Mouse (Mus musculus) heart, embryonic 16.5 days (tissue): ENCODE measurements at regions not wholly inside any gene's neighbourhood (a gene's known extent, or its start where the extent isn't known, plus 50 kb on each side); places are given as distances from the start of the nearest gene placed in this dataset.

Experiments
- ATAC-seq: fragments of 200-750 bp; cut with Nextera tagmentation; replicated peaks from 2 replicates; pipeline ENCODE4 v1.8.0; 2017; ENCODE audit warnings: moderate number of reproducible peaks; ENCODE audit not compliant: insufficient read depth, low FRiP score; ENCODE audit errors: extremely low read depth
- H3K27ac ChIP-seq: fragments of 300-500 bp; sonication (generic); 2 replicates; pipeline ENCODE4 v1.5.1; 2014; ENCODE audit warnings: mild to moderate bottlenecking, low read length, control low read depth, moderate library complexity
- H3K27me3 ChIP-seq: fragments of 300-500 bp; sonication (generic); 2 replicates; pipeline ENCODE4 v1.6.1; 2014; ENCODE audit warnings: low read length, mixed read lengths; ENCODE audit not compliant: control insufficient read depth, insufficient read depth
- H3K36me3 ChIP-seq: fragments of 300-500 bp; sonication (generic); 2 replicates; pipeline ENCODE4 v1.6.1; 2014; ENCODE audit not compliant: control insufficient read depth, insufficient read depth
- H3K4me1 ChIP-seq: fragments of 300-500 bp; sonication (generic); 2 replicates; pipeline ENCODE4 v1.6.1; 2014; ENCODE audit warnings: low read length, mixed read lengths; ENCODE audit not compliant: control insufficient read depth, insufficient read depth
- H3K4me2 ChIP-seq: fragments of 300-500 bp; sonication (generic); 2 replicates; pipeline ENCODE4 v1.6.1; 2014; ENCODE audit warnings: low read depth, mild to moderate bottlenecking, control low read depth, low read length
- H3K4me3 ChIP-seq: fragments of 300-500 bp; sonication (generic); 2 replicates; pipeline ENCODE4 v1.5.1; 2014; ENCODE audit warnings: mild to moderate bottlenecking, control low read depth, low read length
- H3K9ac ChIP-seq: fragments of 300-500 bp; sonication (generic); 2 replicates; pipeline ENCODE4 v1.6.1; 2014; ENCODE audit warnings: low read length, control low read depth
- H3K9me3 ChIP-seq: fragments of 300-500 bp; sonication (generic); replicated peaks from 2 replicates; pipeline ENCODE4 v1.6.1; 2016; ENCODE audit warnings: low read length; ENCODE audit not compliant: control insufficient read depth
- WGBS: fragments of 180-500 bp; shearing (Covaris S2); extraction: QIAGEN DNeasy Blood & Tissue Kit; methylation state at CpG from one replicate; pipeline ENCODE4 v1.1.7; 2014; 5-methylcytosine and 5-hydroxymethylcytosine counted together

DNA sequence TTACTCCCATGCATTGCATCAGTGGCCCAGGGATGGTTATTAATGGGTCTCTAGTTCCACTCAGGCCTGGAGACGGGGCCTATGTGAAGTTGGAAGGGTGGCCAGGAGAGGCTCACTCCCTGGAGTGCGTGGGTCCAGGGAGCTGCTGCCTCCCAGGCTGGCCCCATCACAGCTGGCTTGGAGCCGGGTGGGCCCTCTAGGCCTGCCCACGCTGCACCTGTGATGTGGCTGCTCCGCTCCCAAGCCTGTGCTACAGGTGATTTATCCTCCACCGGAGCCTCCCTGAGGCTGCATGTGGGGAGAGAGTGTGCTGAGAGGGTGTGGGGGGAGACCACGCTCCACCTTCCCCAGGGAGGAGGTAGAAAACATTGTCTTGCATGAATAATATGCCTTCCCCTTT, 476.3 kb downstream of the Ccdc171 start:
- WGBS = 82% methylated on average over 7 of the region's 7 CpGs
- Histone ChIP-seq H3K9ac (no peak overlapping the region), H3K4me3 (no peak overlapping the region), H3K4me2 (no peak overlapping the region), H3K27ac (no peak overlapping the region), H3K27me3 (no peaks in the 10 kb centered on the region), H3K4me1 (no peaks in the 10 kb centered on the region), H3K9me3 (no peaks in the 10 kb centered on the region), H3K36me3 (no peaks in the 10 kb centered on the region)
- no peak for ATAC-seq

DNA sequence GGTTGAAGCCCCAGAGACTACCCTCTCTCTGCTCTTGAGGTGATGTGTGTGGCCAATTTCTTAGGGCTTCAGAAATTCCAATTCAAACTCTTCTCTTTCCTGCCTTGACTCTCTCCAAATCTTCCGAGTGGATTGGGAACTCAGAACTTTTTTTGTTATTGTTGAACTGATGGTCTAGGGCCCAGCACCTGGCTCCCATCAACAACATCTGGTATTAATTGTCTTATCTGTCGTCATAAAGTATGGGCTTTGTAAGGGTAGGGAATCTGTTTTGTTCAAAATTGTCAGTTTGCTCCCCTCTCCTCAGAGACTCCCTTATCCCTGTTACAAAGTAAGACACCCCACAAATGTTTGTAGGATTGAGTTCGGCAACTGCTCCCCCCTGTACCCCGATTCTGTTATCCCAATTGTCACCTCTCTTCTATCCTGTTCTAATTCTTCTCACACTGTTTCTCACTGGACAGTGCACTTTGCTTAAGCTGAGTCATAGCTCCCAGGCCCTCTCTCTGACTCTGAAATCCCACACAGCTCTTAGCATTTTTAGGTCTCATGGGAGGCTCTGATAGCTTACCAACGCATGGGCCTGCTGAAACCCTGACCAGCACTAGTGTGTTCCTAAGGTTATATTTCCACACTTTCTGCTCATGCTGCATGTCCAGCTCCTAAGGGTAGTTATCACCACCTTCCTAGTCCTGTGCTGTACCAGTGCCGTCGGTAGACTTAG, 478.9 kb downstream of the Ccdc171 start:
- Histone ChIP-seq H3K9me3 (no peaks in the 10 kb centered on the region; the same call in 1 of the 2 replicates), H3K36me3 (no peaks in the 10 kb centered on the region), H3K4me2 (no peak overlapping the region), H3K27ac (no peak overlapping the region), H3K9ac (no peak overlapping the region), H3K27me3 (no peaks in the 10 kb centered on the region), H3K4me3 (no peak overlapping the region), H3K4me1 (no peaks in the 10 kb centered on the region)
- ATAC-seq = no peak
- WGBS = 69% methylated on average over 7 of the region's 7 CpGs

DNA sequence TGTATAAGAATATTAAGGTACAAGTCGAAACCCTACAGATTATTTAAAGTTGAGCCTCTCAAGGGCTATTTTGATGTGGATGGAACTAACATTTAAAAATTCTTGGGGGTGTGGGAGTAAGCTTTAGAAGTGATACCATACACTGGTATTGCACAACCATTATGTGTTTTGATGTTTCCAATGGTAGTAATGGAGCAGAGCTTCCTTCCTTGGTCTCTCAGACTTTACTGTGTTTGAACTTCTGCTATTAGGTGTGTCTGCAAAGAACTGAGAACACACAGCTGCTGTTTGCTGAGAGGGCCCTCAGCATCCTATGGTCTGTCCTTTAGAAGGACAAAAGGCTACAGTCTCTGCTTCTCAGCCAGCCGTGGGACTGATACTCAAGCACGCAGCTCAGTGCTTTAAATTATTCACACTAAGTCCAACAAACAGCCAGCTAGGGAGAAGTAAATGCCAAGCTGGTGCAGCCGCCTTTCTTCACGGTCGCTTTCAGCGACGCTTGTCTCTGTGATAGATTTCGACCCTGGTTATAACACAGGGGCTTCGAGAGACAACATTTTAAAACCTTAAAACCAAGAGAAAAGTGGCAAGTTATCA, 479.5 kb downstream of the Ccdc171 start:
- Histone ChIP-seq H3K4me1 (no peaks in the 10 kb centered on the region), H3K4me3 (no peak overlapping the region), H3K36me3 (no peaks in the 10 kb centered on the region), H3K4me2 (no peak overlapping the region), H3K9ac (no peak overlapping the region), H3K9me3 (no peaks in the 10 kb centered on the region; the same call in 1 of the 2 replicates), H3K27ac (no peak overlapping the region), H3K27me3 (no peaks in the 10 kb centered on the region)
- 76% methylated on average over 10 of the region's 10 CpGs for WGBS
- no peak for ATAC-seq

GRCm38 (mm10) chr4:84011941-84012340, 486.6 kb downstream of the Ccdc171 start:
- Histone ChIP-seq H3K9ac (no peak overlapping the region), H3K9me3 (no peaks in the 10 kb centered on the region; the same call in 1 of the 2 replicates), H3K4me3 (no peak overlapping the region), H3K27ac (no peak overlapping the region), H3K27me3 (no peaks in the 10 kb centered on the region), H3K4me2 (no peak overlapping the region), H3K36me3 (no peaks in the 10 kb centered on the region), H3K4me1 (peaks cover 14% of the 10 kb centered on the region)
- no peak for ATAC-seq
- 97% methylated on average over 6 of the region's 6 CpGs for WGBS

DNA sequence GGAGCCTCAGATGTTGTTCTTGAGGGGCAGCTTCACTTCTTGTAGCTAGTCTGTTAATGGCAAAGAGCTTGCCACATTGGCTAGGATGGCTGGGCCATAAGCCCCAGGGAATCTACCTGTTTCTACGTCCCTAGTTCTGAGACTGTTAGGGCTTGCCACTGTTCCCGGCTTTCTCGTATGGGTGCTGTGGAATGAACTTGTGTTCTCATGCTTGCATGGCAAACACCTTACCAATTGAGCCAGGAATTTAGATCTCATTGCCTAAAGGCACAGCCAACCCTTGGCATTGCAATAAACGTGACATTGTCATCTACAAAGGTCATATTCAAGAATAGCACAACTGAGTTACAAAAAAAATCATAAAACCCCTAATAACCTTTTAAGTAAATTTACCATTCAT, 489.8 kb downstream of the Ccdc171 start:
- Histone ChIP-seq H3K4me1 (peaks cover 20% of the 10 kb centered on the region), H3K4me2 (peak overlapping the region; percentile 24; the same call in 1 of the 2 replicates), H3K36me3 (no peaks in the 10 kb centered on the region), H3K27ac (peak overlapping the region; percentile 84), H3K27me3 (no peaks in the 10 kb centered on the region), H3K4me3 (no peak overlapping the region), H3K9ac (no peak overlapping the region), H3K9me3 (no peaks in the 10 kb centered on the region)
- WGBS = 82% methylated on average over 4 of the region's 4 CpGs
- ATAC-seq = no peak

DNA sequence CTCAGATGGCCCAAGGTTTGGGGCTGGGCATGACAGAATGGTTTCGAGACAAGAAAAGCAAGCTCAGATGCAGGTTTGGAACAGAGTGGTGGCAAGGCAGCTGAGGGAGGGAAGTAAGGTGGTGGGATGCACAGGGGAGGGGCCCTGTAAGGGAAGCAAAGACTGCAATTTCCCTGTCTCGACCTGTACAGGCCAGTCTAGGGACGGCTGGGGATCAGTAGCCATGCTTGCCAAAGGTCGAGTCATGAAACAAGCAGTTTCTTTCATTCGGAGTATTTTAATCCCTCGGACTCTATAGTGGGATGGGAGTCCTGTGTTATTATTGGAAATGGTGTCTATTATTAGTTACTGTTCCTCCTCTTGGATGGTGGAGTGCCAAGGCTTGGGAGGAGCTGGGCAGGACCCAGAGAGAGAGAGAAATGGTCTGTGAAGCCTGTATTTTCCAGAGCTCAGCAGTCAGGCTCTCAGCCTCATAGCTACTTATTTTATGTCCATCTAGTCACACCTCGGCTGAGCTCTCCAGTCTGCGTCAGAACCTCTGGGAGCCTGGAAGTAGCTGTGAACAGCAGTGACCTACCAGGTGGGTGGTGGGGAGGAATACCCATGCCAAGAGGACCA, 490.3 kb downstream of the Ccdc171 start:
- 32% methylated on average over 8 of the region's 8 CpGs for WGBS
- no peak overlapping the region for H3K4me3 ChIP-seq
- peak; percentile 63 for ATAC-seq
- no peaks in the 10 kb centered on the region for H3K9me3 ChIP-seq
- H3K27me3 ChIP-seq = no peaks in the 10 kb centered on the region
- H3K4me2 ChIP-seq = peak overlapping the region; percentile 34
- H3K36me3 ChIP-seq = no peaks in the 10 kb centered on the region
- H3K9ac ChIP-seq = no peak overlapping the region
- peaks cover 20% of the 10 kb centered on the region for H3K4me1 ChIP-seq
- peak overlapping the region; percentile 84 for H3K27ac ChIP-seq

DNA sequence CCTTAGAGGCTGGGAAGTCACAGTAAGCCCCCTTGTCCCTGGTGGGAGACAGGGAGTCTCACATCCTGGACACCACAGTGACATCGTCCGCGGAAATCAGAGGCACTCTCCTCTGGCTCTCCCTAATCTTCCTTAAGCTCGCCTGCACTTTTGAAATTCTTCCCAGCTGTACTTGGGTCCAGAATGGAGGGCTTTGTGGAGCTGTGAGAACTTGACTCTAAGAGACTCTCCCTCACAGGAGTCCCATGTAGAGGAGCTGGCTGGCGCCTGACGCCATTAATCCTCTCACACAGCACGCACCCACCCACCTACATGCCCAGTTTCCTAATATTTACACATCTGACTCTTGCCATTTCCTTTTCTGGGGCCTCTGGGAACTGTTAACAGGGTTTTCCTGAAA, 492.8 kb downstream of the Ccdc171 start:
- no peaks in the 10 kb centered on the region for H3K9me3 ChIP-seq
- no peak overlapping the region for H3K4me2 ChIP-seq
- no peak for ATAC-seq
- no peak overlapping the region for H3K9ac ChIP-seq
- H3K27me3 ChIP-seq = no peaks in the 10 kb centered on the region
- 62% methylated on average over 7 of the region's 7 CpGs for WGBS
- H3K4me3 ChIP-seq = no peak overlapping the region
- peaks cover 26% of the 10 kb centered on the region for H3K4me1 ChIP-seq
- H3K27ac ChIP-seq = peak overlapping the region; percentile 40; the same call in 1 of the 2 replicates
- H3K36me3 ChIP-seq = no peaks in the 10 kb centered on the region

DNA sequence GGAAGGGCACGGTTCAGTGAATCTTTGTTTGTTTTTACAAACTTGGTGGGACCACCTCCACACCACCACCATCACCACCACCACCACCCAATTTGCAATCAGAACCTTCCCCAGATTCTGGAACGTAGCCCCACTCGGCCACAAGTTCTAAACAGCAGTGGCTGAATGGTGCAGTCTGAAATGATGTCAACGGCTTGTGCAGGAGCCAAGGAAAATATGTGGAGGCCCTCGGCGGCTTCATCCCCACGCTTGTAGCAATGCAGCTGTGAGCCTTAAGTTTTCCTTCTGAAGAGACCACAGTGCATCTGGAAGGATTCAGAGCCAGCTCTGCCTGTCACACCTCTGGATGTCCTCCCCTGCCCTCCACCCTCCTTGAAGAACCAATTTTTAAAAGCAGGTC, 493.4 kb downstream of the Ccdc171 start:
- no peak overlapping the region for H3K4me2 ChIP-seq
- WGBS = 31% methylated on average over 7 of the region's 7 CpGs
- H3K4me1 ChIP-seq = peaks cover 26% of the 10 kb centered on the region
- no peaks in the 10 kb centered on the region for H3K9me3 ChIP-seq
- 0 out of 2 replicates have a peak, but pooled peaks have one; percentile 2 for ATAC-seq
- H3K9ac ChIP-seq = no peak overlapping the region
- no peaks in the 10 kb centered on the region for H3K27me3 ChIP-seq
- peak overlapping the region; percentile 32 for H3K27ac ChIP-seq
- H3K36me3 ChIP-seq = no peaks in the 10 kb centered on the region
- no peak overlapping the region for H3K4me3 ChIP-seq
